Mouse (Mus musculus): Measurements from ENCODE around the gene Lnx2. TPM values are rescaled to one million over a fixed set of nuclear protein-coding genes. Genes with fewer than 3 reads are reported as not detected.

Lnx2 gene
- polyA plus RNA-seq, 1 experiment from 2014 or later: 4.2 TPM

- no peak overlapping the region for H3K4me3 ChIP-seq (replicated peaks)
- 82% methylated on average over 24 of the region's 24 CpGs for WGBS
- H3K9ac ChIP-seq (replicated peaks): no peak overlapping the region
- H3K27me3 ChIP-seq (replicated peaks): no peaks in the 10 kb centered on the region
- no peaks in the 10 kb centered on the region for H3K4me1 ChIP-seq
- H3K4me2 ChIP-seq: no peak overlapping the region
- ATAC-seq (ENCODE audit: low FRiP score): no peak
- no peaks in the 10 kb centered on the region for H3K9me3 ChIP-seq (replicated peaks)
- H3K36me3 ChIP-seq: peaks cover 6% of the 10 kb centered on the region
- no peak overlapping the region for H3K27ac ChIP-seq (replicated peaks)
Observed at GRCm38 (mm10) chr5:147024331-147025034, 51.9 kb downstream of the Lnx2 start.

GRCm38 (mm10) chr5:147023245-147023970 lies 53.0 kb downstream of the Lnx2 start:
- no peaks in the 10 kb centered on the region for H3K9me3 ChIP-seq (replicated peaks)
- ATAC-seq (ENCODE audit: low FRiP score): no peak
- H3K27me3 ChIP-seq (replicated peaks): no peaks in the 10 kb centered on the region
- H3K27ac ChIP-seq (replicated peaks): no peak overlapping the region
- H3K4me1 ChIP-seq: no peaks in the 10 kb centered on the region
- no peak overlapping the region for H3K4me3 ChIP-seq (replicated peaks)
- WGBS: 70% methylated on average over 18 of the region's 18 CpGs
- H3K4me2 ChIP-seq: no peak overlapping the region
- H3K36me3 ChIP-seq: peaks cover 3% of the 10 kb centered on the region
- no peak overlapping the region for H3K9ac ChIP-seq (replicated peaks)

- H3K27ac ChIP-seq (replicated peaks): no peak overlapping the region
- no peak for ATAC-seq (ENCODE audit: low FRiP score)
Observed at GRCm38 (mm10) chr5:147021546-147022265, 54.7 kb downstream of the Lnx2 start.

GRCm38 (mm10) chr5:147020579-147020978 lies 55.8 kb downstream of the Lnx2 start:
- no peak overlapping the region for H3K9ac ChIP-seq (replicated peaks)
- no peaks in the 10 kb centered on the region for H3K9me3 ChIP-seq (replicated peaks)
- H3K27ac ChIP-seq (replicated peaks): no peak overlapping the region
- no peaks in the 10 kb centered on the region for H3K27me3 ChIP-seq (replicated peaks)
- no peak overlapping the region for H3K4me2 ChIP-seq
- no peak overlapping the region for H3K4me3 ChIP-seq (replicated peaks)
- 90% methylated on average over 11 of the region's 11 CpGs for WGBS
- H3K36me3 ChIP-seq: no peaks in the 10 kb centered on the region; the same call in none of the 2 replicates
- ATAC-seq (ENCODE audit: low FRiP score): no peak
- H3K4me1 ChIP-seq: no peaks in the 10 kb centered on the region

More at GRCm38 (mm10) chr5:147021546-147022265, 54.7 kb downstream of the Lnx2 start:
- Histone ChIP-seq H3K4me1 (no peaks in the 10 kb centered on the region), H3K4me2 (no peak overlapping the region), H3K4me3 (replicated peaks) (no peak overlapping the region), H3K9me3 (replicated peaks) (no peaks in the 10 kb centered on the region), H3K9ac (replicated peaks) (no peak overlapping the region), H3K27me3 (replicated peaks) (no peaks in the 10 kb centered on the region), H3K36me3 (no peaks in the 10 kb centered on the region; the same call in none of the 2 replicates)
- WGBS: 78% methylated on average over 5 of the region's 5 CpGs

DNA sequence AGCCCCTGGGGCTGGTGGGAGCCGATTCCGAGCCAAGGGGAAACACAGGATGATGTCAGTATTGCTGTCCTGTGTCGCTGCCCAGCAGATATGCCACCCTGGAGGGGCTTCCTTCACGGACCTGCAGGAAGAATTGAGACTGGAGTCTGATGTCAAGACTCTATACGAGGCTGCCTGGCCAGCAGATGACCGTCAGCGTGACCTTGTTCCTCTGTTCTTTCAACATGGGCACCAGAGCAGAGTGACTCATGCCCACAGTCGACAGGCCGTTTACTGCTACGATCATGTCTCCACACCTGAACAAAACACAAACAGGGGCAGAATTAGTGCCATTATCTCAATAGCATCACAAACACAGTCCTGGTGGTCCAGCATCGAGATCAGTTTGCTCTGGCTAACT lies 57.6 kb downstream of the Lnx2 start:
- H3K4me2 ChIP-seq: no peak overlapping the region
- no peak overlapping the region for H3K4me3 ChIP-seq (replicated peaks)
- no peaks in the 10 kb centered on the region; the same call in none of the 2 replicates for H3K36me3 ChIP-seq
- H3K4me1 ChIP-seq: peaks cover 3% of the 10 kb centered on the region
- no peak overlapping the region for H3K9ac ChIP-seq (replicated peaks)
- no peaks in the 10 kb centered on the region for H3K9me3 ChIP-seq (replicated peaks)
- ATAC-seq (ENCODE audit: low FRiP score): no peak
- H3K27me3 ChIP-seq (replicated peaks): no peaks in the 10 kb centered on the region
- no peak overlapping the region for H3K27ac ChIP-seq (replicated peaks)
- 90% methylated on average over 11 of the region's 11 CpGs for WGBS

- H3K36me3 ChIP-seq: no peaks in the 10 kb centered on the region; the same call in none of the 2 replicates
- no peaks in the 10 kb centered on the region for H3K27me3 ChIP-seq (replicated peaks)
- H3K4me2 ChIP-seq: no peak overlapping the region
- ATAC-seq (ENCODE audit: low FRiP score): no peak
- no peak overlapping the region for H3K4me3 ChIP-seq (replicated peaks)
- H3K4me1 ChIP-seq: peaks cover 6% of the 10 kb centered on the region
- no peak overlapping the region for H3K9ac ChIP-seq (replicated peaks)
- H3K9me3 ChIP-seq (replicated peaks): no peaks in the 10 kb centered on the region
- no peak overlapping the region for H3K27ac ChIP-seq (replicated peaks)
- WGBS: 89% methylated on average over 11 of the region's 11 CpGs
Observed at GRCm38 (mm10) chr5:147017526-147017925, 58.9 kb downstream of the Lnx2 start.

- Histone ChIP-seq H3K27me3 (replicated peaks) (no peaks in the 10 kb centered on the region), H3K27ac (replicated peaks) (no peak overlapping the region), H3K4me1 (peaks cover 6% of the 10 kb centered on the region), H3K9me3 (replicated peaks) (no peaks in the 10 kb centered on the region), H3K4me2 (no peak overlapping the region), H3K4me3 (replicated peaks) (no peak overlapping the region), H3K9ac (replicated peaks) (no peak overlapping the region), H3K36me3 (no peaks in the 10 kb centered on the region; the same call in none of the 2 replicates)
- ATAC-seq (ENCODE audit: low FRiP score): no peak
- 82% methylated on average over 12 of the region's 12 CpGs for WGBS
Observed at GRCm38 (mm10) chr5:147016622-147017021, 59.8 kb downstream of the Lnx2 start.

DNA sequence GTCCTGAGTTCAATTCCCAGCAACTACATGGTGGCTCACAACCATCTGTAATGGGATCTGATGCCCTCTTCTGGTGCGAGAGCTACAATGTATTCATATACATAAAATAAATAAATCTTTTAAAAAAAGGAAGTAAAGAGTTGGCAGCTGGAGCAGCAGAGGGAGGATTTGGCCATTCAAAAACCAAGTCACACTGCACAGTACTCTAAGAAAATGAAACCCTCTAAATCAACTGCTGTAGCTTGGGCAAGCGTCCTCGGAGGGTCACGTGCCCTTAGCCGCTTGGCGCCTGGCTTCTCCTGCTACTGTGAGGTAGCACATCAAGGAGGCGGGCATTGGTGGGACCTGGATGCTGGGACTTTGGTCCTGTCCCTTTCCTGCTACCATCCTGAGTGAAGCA lies 61.2 kb downstream of the Lnx2 start:
- Histone ChIP-seq H3K4me2 (no peak overlapping the region), H3K9me3 (replicated peaks) (no peaks in the 10 kb centered on the region), H3K4me3 (replicated peaks) (no peak overlapping the region), H3K9ac (replicated peaks) (no peak overlapping the region), H3K27ac (replicated peaks) (no peak overlapping the region), H3K36me3 (no peaks in the 10 kb centered on the region; the same call in none of the 2 replicates), H3K27me3 (replicated peaks) (no peaks in the 10 kb centered on the region), H3K4me1 (peaks cover 6% of the 10 kb centered on the region)
- WGBS: 92% methylated on average over 7 of the region's 7 CpGs
- ATAC-seq (ENCODE audit: low FRiP score): no peak

- Histone ChIP-seq H3K4me1 (peaks cover 6% of the 10 kb centered on the region), H3K9ac (replicated peaks) (no peak overlapping the region), H3K4me3 (replicated peaks) (no peak overlapping the region), H3K27me3 (replicated peaks) (no peaks in the 10 kb centered on the region), H3K27ac (replicated peaks) (no peak overlapping the region), H3K9me3 (replicated peaks) (no peaks in the 10 kb centered on the region), H3K4me2 (no peak overlapping the region), H3K36me3 (no peaks in the 10 kb centered on the region; the same call in 1 of the 2 replicates)
- no peak for ATAC-seq (ENCODE audit: low FRiP score)
- WGBS: 34% methylated on average over 6 of the region's 6 CpGs
Observed at GRCm38 (mm10) chr5:147013845-147014244, 62.5 kb downstream of the Lnx2 start.

DNA sequence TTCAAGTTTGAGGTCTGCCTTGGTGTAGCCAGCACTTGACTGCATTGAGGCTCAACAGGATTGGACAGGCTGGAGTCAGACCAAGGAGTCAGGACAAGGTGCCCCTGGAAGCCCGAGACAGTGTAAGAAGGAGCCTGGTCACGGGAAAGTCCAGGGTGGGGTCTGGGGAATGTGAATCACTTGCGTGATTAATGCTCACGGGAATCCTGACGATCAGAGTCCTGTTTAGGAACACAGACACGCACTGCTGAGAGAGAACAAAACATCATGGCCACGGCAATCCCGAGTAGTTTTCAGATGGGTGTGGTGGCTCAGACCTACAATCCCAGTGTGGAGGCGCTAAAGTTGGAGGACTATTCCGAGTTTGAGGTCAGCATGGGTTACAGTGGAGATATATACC lies 65.1 kb downstream of the Lnx2 start:
- no peak for ATAC-seq (ENCODE audit: low FRiP score)
- Histone ChIP-seq H3K4me2 (no peak overlapping the region), H3K27me3 (replicated peaks) (no peaks in the 10 kb centered on the region), H3K9me3 (replicated peaks) (no peaks in the 10 kb centered on the region), H3K4me1 (peaks cover 6% of the 10 kb centered on the region), H3K4me3 (replicated peaks) (no peak overlapping the region), H3K9ac (replicated peaks) (no peak overlapping the region), H3K27ac (replicated peaks) (no peak overlapping the region), H3K36me3 (no peaks in the 10 kb centered on the region)
- 75% methylated on average over 10 of the region's 10 CpGs for WGBS

- no peak overlapping the region for H3K4me2 ChIP-seq
- no peak overlapping the region for H3K4me3 ChIP-seq (replicated peaks)
- H3K9ac ChIP-seq (replicated peaks): no peak overlapping the region
- no peaks in the 10 kb centered on the region for H3K9me3 ChIP-seq (replicated peaks)
- H3K27ac ChIP-seq (replicated peaks): no peak overlapping the region
- no peaks in the 10 kb centered on the region for H3K4me1 ChIP-seq
- ATAC-seq (ENCODE audit: low FRiP score): no peak
- no peaks in the 10 kb centered on the region for H3K36me3 ChIP-seq
- no peaks in the 10 kb centered on the region for H3K27me3 ChIP-seq (replicated peaks)
- WGBS: 67% methylated on average over 1 of the region's 1 CpGs
Observed at GRCm38 (mm10) chr5:147003303-147003702, 73.1 kb downstream of the Lnx2 start.

Data from neural tube, embryonic 15.5 days (tissue).